Mouse (Mus musculus) heart, adult 2 months (tissue): ENCODE results near the gene Asic3.

Source experiments
- CTCF ChIP-seq: fragments of 200-600 bp; IDR thresholded peaks from 2 replicates; pipeline ENCODE4 v1.8.1; 2022; ENCODE audit warnings: antibody characterized with exemption, mild to moderate bottlenecking, moderate library complexity
- EP300 ChIP-seq: fragments of 200-500 bp; IDR thresholded peaks from 2 replicates; pipeline ENCODE4 v1.6.1; 2011; ENCODE audit warnings: low read depth, low read length, control low read depth; ENCODE audit not compliant: insufficient read depth
- POLR2A ChIP-seq: fragments of 200-500 bp; IDR thresholded peaks from 2 replicates; pipeline ENCODE4 v1.6.1; 2011; ENCODE audit warnings: mild to moderate bottlenecking, low read depth, low read length, control low read depth; ENCODE audit not compliant: insufficient read depth

GRCm38 (mm10) chr5:24455613-24456012 lies 42.4 kb downstream of the Asic3 start:
- TF ChIP-seq CTCF (no peak), POLR2A (no peak), EP300 (no peak)
